Mouse (Mus musculus) granulocyte monocyte progenitor cell, adult 5-6 weeks (primary cell): ENCODE measurements at regions not wholly inside any gene's neighbourhood (a gene's known extent, or its start where the extent isn't known, plus 50 kb on each side); places are given as distances from the start of the nearest gene placed in this dataset.

ENCODE experiments used
- ATAC-seq: replicated peaks from 2 replicates; pipeline ENCODE4 v1.8.0; 2016; ENCODE audit warnings: mild to moderate bottlenecking, moderate TSS enrichment, inconsistent platforms; ENCODE audit not compliant: poor library complexity, severe bottlenecking

DNA sequence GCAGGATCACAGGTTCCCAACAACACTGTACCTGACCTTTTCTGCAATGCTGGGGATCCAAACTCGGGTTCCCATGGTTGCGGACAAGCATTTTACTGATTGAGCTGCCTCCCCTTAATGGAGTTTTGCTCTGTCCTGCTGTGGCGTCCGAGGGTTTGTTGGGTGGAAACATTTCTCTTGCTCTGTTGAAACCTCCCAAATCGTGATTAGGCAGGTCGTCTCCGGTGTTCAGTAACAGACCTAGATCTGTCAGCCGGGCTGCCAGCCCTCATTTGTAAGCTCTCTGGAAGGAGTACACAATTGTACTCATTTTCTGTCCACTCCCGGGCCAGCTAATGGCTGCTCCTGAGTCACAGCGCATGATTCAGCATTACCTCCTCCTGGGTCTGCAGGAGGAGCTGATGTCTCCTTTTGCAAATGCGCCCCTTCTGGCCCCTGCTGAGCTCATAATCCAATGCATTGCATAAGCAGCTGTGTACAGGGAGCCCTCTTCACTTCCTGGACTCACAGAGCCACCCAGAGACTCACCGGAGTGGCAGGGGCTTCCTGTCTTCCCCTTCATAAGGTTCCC lies 49.8 kb upstream of the Sipa1l2 start:
- ATAC-seq, result peak; percentile 89
